Mouse (Mus musculus) cerebellum, adult 9-10 months (tissue): ENCODE measurements around the gene Gpc2.

Experiments
- DNase-seq: peaks from one replicate; pipeline ENCODE4 v3.0.0; 2022

Gene Gpc2

DNA sequence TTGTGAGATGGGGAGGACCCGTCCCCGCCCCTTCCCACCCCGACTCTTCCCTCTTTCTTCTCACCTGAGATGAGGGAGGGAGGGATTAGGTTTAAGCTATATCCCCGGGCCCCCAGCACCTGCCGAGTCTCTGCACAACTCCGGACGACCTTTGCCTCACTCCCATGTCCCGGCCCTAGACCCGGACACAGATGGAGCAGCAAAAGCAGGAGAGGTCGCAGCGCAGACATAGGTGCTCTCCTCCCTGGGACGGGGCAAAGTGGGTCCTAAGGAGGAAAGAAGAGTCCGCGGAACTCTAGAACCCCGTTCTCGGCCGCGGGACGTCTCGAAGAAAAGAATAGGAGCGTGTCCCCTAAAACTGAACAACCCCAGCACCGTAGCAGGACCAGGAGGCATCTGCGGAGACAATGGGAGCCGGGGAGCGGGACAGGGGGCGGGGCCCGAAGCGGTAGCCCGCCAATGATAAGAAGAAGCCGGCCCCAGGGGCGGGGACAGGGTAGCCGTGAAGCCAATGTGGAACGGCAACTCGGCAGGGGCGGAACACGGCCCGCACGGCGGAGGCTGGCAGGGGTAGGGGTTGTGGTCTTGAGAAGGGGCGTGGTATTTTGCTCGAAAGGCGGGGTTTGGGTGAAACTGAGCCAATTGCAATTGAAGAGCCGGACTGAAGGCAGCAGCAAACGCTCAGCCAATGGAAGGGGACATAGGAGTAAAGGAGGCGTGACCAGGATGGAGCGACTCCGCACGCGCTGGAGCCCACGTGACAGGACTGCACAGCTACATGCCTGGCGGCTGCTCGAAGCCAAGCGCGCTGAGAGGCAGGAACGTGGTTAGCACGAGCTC is at the start of gene Gpc2, which contains the start of the genes Gm43720 and Stag3:
TSS of gene Gpc2 (minus strand) at position 421 of the 840 bp plus-strand sequence.
TSS of gene Gm43720 (minus strand) at position 374 of the 840 bp plus-strand sequence.
TSS of gene Stag3 (plus strand) at position 656 of the 840 bp plus-strand sequence.
- peak; percentile 39 for DNase-seq

DNA sequence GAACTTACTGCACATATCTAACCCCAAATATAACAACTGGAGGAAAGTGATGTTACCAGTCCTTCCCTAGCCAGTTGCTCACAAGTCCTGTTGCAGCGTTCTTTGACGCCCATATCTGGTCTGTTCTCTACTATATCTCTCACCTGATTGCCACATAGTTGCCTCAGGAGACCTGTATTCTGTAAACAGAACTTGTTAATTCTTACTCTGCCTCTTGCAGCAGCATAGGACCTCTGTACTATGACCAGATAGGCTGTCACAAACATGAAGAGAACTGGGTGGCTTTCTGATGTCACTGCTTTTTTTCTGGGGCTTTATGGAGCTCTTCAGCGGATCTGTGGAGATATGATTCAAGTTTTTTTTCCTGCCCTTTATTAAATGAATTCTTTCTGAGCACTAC is 33.0 kb upstream of the Gpc2 start:
- no peak for DNase-seq

DNA sequence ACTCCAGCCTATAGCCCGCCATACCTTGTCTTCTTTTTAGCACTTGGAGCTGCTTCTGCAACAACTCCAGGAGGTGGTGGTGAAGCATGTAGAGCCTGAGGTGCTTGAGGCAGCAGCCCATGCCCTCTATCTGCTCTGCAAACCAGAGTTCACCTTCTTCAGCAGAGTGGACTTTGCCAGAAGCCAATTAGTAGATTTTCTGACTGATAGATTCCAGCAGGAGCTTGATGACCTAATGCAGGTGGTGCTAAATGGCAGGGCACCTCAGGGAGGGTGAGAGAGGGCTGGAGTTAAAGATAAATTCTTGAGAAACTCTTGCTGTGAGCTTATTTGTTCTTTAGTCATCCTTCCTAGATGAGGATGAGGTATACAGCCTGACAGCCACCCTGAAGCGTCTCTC is 19.8 kb upstream of the Gpc2 start:
- DNase-seq = no peak

- DNase-seq = no peak
These were observed 14.4 kb upstream of the Gpc2 start for GRCm38 (mm10) chr5:138294158-138294557.

DNA sequence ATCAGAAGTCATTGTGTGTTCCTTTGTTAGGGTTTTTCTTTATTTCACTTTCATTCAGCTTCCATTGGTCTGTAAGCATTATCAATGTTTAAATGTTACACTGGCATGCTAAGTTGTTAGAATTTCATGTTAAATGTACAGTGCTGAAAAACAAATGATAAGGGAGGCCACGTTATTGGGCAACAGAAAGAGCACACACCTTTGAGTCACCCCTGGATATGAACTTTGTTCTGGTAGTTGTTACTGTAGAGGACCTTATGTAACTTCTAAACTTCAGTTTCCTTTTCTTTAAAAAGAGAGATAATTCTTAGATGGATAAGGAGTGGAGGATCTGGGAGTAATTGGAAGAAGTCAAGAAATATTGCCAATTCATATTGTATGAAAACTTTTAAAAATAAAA is 11.8 kb upstream of the Gpc2 start:
- DNase-seq = no peak

DNA sequence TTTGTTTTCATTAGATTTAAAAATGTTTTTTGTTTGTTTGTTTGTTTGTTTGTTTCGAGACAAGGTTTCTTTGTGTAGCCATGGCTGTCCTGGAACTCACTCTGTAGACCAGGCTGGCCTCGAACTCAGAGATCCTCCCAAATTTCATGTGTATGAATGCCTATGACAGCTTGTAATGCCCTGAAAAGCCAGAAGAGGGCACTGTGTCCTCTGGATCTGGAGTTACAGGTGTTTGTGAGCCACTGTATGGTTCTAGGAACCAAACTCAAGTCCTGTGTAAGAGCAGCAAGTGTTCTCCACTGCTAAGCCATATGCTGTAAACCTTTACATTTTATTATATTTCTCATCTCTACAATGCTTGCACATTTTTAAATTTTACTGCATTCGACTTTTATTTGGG is 8.1 kb upstream of the Gpc2 start:
- DNase-seq = no peak

DNA sequence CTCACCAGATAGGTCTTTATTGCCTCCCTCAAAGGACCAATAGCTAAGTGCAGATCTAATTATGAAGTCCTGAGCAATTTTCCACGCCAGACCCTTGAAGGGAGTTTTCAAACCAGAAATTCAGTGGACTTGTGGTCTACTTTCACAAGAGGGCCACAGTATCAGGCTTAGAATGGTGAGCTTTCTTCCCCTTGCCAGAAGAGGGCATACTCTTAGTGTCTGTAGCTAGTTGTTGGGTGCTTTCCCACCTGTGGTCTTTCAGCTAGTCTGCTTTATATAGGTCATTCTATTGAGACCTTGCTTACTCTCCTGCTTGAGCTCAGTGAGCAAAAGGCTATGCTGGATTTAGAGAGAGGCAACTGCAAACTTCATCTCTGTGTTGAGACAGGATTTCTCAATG is 3.7 kb upstream of the Gpc2 start:
- DNase-seq = no peak

- no peak for DNase-seq
These were observed 2.0 kb upstream of the Gpc2 start for GRCm38 (mm10) chr5:138281798-138282197.

- no peak for DNase-seq
These were observed 1.0 kb upstream of the Gpc2 start for GRCm38 (mm10) chr5:138280829-138281228.

- no peak for DNase-seq
These were observed 592 bp upstream of the Gpc2 start for GRCm38 (mm10) chr5:138280425-138280768.

DNA sequence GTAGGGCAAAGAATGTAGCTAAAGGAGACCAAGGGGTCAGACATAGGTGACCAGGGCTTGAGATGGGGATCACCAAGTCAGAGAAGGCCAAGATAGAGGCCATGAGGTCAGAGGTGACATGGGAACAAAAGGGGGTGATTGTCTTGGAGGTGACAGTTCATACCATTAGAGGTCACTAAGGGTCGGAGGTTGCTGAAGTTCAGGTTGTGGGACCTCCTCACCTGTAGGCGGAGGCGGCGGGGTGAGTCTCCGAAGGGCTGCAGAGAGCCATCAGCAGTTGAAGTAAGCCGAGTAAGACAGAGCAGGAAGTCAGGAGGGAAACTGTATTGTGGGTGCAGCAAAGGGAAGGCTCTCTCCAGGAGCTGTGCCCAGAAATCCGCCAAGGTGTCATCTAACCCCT is 1.8 kb downstream of the Gpc2 start:
- DNase-seq = no peak

DNA sequence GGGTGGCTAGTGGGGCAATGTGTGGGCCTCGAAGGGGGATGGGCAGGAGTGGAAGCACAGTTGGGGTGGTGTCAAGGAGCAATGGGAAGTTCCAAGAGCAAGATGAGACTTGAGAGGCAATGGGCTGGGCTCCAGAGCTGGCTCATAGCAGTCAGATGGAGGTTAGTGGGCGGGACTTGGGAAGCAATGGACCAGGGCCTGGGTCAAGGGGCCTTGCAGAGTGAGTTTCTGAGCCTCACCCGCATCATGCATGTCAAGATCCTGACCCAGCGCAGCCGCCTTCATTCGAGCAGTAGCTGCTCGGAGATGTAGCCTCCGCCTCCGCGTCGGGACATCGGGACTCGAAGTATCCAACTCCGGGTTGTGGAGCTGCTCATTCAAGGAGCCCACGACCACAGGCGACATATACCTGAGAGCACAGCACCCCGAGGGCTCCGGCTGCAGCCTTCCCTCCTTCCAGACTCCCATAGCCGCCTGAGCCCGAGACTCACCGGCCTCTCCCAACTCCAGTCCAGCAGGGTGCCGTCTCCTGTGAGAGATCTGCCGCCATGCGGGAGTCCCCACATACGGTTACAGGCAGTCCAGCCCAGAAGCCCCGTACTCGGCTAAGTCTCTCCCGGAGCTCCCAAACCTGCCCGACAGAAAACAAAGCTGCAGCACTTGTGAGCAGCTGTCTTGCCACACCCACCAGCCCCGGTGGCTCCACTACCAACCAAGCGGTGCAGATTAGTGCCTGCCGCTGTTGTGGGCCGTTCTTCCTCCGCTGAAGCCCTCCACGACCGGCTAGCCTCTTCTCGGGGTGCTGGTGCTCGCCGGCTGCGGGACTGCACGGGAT is 4.4 kb downstream of the Gpc2 start:
- no peak for DNase-seq

- no peak for DNase-seq
These were observed 5.6 kb downstream of the Gpc2 start for GRCm38 (mm10) chr5:138274186-138274585.

DNA sequence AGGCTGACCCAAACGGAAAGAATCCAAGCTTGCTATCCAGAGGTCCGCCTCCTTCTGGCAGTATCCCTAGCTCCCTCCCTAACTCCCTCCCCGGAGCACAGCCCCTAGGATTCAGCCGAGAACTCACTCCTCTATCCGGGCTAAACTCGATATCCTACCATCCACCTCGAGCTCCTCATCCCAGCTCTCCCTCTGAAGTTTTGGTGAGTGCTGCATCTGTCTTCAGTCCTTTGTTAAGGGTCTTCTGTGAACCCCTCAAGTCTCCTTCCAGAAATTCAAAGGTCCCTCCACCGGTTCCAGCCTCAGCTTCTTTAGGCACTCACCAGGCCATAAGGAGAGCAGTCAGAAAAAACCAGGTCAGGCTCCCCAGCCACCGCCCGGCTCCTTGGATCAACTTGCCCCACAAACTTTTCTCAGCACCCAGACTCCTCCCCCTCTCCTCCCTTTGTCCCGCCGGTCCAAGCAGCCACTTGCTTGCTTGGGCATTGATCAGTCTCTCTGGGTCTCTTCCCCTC is 7.3 kb downstream of the Gpc2 start, which contains the start of gene Gal3st4:
TSS of gene Gal3st4 (minus strand) at position 432 of the 515 bp plus-strand sequence.
- DNase-seq = no peak

- no peak for DNase-seq
These were observed 8.6 kb downstream of the Gpc2 start for GRCm38 (mm10) chr5:138271232-138271631.

DNA sequence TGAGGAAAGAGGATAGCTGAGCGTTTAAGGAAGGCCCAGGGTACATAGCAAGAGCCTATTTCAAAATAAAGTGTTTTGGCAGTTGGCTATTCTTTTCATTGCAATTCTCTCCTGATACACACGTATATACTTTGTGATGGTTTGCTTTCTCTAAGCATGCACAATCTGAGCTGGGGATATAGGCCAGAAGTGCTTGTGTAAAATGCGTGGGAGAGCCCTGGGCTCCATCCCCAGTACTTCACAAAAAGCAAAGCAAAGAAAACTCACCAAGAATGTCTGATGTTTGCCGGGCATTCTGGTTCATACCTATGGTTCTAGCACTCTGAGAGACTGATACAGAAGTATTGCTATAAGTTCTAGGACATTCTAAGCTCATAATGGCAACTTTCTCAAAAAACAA is 10.8 kb downstream of the Gpc2 start:
- DNase-seq = no peak

DNA sequence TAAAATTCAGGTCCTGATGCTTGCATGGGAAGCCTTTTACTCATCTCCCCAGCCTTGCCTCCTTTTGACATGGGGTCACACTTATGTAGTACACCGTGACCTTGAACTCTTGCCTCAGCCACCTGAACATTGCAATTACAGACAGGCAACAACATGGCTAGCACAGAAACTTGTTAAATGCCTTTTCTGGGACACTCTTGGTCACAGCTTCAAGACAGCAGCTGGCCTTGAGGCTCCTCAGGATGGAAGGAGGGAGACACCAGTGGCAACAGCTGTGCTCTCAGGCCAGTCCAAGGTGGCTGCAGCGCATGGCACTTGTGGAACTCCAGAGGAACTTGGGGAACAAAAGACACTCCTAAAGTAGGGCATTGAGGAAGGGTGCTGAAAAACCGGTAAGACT is 12.7 kb downstream of the Gpc2 start:
- DNase-seq = no peak

DNA sequence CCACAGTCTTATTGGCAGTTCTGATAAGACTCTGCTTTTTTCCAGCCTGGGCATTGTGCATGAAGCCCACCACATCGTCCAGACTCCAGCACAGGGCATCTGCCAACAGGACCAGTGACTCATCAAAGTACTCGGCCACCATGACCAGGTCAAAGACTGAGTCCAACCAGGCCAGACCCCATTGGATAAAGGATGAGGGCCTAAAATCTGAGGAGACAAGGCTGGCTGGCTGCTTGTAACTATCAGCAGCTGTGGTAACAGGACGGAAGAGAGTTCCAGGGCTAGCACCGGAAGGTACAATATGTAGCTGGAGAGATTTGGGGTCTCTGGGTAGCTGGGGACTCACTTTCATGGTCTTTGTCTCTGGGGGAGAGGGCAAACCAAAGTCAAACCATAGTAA is 14.1 kb downstream of the Gpc2 start:
- no peak for DNase-seq

DNA sequence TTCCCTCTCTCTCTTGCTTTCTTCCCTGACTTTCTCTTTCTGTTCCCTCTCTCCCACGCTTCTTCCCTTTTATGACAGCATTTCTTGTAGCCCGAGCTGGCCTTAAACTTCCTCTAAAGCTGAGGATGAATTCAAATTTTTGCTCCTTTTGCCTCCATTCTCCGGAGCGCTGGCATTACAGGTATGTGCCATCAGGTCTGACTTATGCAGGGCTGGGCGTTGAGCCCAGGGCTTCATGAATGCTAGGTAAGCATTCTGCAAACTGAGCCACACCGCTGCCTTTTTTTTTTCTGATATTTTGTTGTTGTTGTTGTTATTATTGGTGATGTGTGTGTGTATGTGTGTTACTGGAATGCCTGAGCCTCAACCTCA is 15.6 kb downstream of the Gpc2 start:
- no peak for DNase-seq

DNA sequence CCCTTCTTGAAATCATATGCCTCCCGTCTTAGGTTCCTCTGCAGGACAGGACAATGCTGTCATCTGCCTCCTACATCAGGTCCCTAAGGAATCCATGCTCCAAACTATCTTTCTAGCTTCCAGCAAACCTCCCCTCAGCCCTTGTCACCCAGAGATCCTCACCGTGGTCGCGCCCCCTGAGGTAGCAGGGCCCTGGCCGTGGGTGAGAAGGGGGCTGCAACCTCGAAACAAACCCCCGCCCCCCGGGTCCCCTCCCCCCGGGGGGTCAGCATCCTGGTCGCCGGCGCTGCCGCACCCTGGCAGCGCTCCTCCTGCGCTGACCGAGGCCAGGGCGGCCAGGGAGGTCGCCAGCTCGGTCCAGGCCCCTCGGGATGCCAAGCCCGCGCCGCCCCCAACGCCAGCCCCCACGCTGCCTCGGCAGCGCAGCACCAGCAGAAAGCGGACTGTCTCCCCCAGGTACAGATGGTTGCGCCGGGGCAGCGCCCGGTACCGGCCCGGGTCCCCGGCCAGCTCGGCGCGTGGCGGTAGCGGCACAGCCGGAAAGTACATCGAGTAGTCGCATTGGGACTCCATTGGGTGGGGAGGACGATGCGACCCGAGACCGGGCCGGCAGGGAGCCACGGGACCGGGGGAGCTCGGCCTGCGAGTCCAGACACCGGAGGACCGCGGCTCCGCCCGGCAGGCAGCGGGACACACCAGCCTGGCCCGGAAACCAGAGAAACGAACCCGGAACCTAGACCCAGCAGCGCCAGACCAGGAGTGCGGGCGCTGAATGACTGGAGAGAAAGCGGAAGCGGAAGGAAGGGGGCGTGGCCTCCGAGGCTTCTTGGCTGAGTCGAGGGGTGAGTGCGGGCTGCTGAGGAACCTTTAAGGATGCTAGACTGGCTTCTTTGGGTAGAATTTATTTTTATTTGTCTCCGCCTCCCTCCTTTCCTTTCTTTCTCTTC is 16.3 kb downstream of the Gpc2 start, which contains the start of gene BC037034:
TSS of gene BC037034 (minus strand) at position 774 of the 947 bp plus-strand sequence.
- DNase-seq = peak; percentile 91

DNA sequence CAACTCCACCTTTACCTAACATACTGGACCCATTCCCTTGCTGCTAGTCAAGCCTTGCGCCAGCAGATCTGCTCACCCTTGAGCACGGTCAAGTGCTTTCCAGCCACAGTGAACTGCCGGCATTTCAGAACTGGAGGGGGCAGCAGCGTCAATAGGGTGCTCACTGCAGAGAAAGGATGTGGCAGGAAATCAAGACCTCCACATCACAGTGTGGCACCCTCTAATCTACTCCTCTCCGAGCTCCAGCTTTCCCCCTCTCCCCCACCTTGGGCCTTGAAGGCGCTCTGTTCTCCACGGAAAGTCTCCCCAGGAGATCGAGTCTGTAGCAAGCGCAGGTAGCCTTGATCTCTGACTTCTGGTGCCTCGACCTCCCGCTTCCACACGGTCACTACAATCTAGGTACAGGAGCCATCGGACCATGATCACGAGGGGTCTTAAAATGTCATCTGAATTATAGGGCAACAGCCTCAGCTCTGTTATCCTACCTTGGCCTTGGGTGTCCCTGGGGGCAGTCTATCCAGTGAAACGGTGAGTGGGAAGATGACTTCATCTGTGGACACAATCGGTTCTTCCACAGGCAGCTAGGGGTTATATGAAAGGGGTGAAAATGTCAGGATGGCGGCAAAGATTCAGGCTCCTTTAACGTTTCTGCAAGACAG is 17.1 kb downstream of the Gpc2 start:
- DNase-seq = no peak

DNA sequence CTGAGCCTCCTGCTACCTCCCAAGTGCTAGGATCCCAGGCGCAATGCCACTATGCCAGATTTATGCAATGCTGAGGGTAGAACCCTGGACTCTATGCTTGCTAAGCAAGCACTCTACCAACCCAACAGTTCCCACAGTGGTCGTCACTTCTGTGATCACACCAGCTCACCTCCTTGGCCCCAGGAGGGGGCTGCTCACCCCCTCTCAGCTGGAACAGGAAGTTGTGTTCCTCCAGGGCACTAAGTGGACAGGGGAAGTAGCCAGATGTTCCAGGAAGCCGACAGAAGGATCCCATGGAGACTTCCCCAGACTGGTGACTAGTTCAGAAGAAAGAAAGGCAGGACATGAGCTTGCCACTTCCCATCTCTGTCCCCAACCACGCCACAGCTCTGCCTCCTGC is 17.8 kb downstream of the Gpc2 start:
- no peak for DNase-seq
